Mouse (Mus musculus): ENCODE results near the gene Elovl2.

- no peak for TF ChIP-seq CTCF (IDR thresholded peaks at IDR 0.05; ENCODE audit: control insufficient read depth, insufficient read depth, low read length)
- no peak for TF ChIP-seq POLR2A (IDR thresholded peaks at IDR 0.05; ENCODE audit: borderline replicate concordance, control insufficient read depth, low read depth, low read length)
These were observed 43.2 kb upstream of the Elovl2 start for GRCm38 (mm10) chr13:41263304-41264006.
